Mouse (Mus musculus): ENCODE data around the gene Bcl11b.

DNA sequence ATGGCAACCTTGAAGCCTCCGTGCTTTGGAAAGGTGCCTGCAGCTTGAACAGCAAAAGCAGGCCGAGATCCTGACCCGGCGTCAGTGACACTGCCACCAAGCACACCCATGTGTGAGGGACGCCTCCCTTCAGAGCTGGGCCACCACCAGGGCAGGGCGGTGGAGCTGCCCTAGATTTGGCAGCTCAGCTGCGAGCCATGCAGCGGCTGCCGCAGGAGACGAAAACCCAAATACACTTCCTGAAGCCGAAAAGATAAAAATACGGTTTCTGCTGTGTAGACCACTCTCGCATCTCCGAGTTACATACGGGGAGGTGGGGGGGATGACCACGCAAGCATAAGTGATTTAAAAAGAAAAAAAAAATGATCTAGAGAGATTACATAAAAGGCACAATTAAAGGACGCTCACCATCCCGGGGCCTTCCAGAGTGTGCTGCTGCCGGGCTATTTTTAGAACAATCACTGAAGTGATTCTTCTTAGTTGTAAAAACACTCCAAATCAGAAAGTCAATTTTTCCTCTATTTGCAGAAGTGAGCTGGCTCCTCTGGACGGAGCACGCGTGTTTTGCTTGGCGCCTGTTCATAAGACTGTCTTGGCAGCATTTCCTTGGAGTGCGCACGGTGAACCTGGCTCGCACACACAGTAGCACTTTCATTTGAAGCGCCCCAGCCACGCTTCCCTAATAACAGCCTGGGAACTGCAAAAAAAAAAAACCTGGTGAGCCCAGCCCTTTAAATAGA is 72.6 kb downstream of the Bcl11b start:
- TF ChIP-seq MAFK (IDR thresholded peaks at IDR 0.05; ENCODE audit: insufficient replicate concordance, low read length) (no peak), POLR2A (IDR thresholded peaks at IDR 0.05; ENCODE audit: low read depth, low read length) (no peak), SIN3A (IDR thresholded peaks at IDR 0.05; ENCODE audit: low read length) (no peak), ZNF384 (IDR thresholded peaks at IDR 0.05; ENCODE audit: low read depth, low read length) (no peak), IRF4 (IDR thresholded peaks at IDR 0.05; ENCODE audit: low read depth, low read length) (no peak), CTCF (conservative IDR thresholded peaks at IDR 0.05 in 1 of 2, IDR thresholded peaks at IDR 0.05 in 1 of 2; ENCODE audit: low read depth in 2 of 2, low read length in 2 of 2) (no peak), SMC3 (IDR thresholded peaks at IDR 0.05; ENCODE audit: low read depth, low read length) (no peak), PAX5 (IDR thresholded peaks at IDR 0.05; ENCODE audit: low read length) (no peak)
